Mouse (Mus musculus): ENCODE results near the gene Nipa2.

DNA sequence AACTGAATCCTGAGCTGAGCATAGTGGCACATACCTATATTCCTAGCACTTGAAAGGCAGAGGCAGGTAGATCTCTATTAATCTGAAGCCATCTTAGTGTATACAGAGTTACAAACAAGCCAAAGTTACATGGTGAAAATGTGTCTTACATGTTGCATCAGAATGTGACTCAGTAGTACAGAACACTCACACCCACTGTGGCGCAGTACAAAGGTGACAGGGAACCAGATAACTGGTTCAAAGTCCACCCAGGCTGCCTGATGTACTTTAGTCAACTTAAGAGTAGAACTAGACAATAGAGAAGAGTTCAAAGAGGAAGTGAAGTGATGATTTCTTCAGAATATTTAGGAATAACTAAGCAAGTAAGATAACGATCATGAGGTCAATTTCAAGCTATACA lies 27.3 kb downstream of the Nipa2 start:
- TF ChIP-seq CTCF (IDR thresholded peaks at IDR 0.05; ENCODE audit: control insufficient read depth, insufficient read depth, low read length) (no peak), POLR2A (IDR thresholded peaks at IDR 0.05; ENCODE audit: borderline replicate concordance, control insufficient read depth, low read depth, low read length) (no peak)
